Mouse (Mus musculus): Measurements from ENCODE around the gene Sh2d4b. TPM values are rescaled to one million over a fixed set of nuclear protein-coding genes. Genes with fewer than 3 reads are reported as not detected.

Gene Sh2d4b
- total RNA-seq (2022) = 1 to 10 TPM in 1 of 4 experiments, under 1 TPM in 3; 0.24 to 1.2 (median 0.31) TPM

DNA sequence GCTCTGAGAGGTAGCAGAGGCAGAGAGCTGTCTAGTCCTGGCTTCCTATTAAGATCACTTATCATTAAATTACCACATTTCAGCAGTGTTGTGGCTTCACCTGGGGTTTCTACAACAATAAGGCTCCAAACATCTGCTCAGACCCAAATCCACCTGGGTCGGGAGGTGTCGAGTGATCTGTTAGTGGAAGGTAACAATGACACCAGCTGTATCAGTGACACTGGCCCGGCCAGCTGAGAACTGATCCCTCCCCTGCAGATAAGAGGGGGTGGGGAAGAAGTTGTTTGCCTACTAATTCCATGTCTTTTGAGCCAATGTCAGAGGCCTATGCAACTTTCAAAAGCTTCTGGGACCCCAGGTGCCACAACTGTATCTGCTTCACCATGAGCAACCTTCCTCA is at the start of gene Sh2d4b:
Gene Sh2d4b, minus strand, starts transcription at position 71 of the 400 bp plus-strand sequence.
- DNase-seq (ENCODE audit: low spot score in 2 of 2) = no peak

DNA sequence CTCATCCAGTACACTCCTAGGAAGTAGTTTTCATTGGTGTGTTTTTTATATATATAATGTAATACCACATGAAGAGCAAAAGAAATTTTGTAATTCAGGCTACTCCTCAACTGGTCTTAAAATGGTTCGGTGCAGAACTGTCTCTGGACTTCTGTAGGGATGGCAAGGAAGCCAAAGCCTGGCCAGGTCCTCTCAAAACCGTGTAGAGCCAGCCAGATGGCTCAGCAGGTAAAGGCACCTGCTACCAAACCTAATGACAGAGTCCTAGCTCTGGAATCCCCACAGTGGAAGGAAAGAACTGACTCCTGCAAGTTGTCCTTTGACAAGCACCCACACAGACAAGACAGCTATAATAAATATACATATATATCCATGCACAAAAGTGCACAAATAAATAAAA is 49.4 kb upstream of the Sh2d4b start:
- no peak for DNase-seq (ENCODE audit: low spot score in 2 of 2)

DNA sequence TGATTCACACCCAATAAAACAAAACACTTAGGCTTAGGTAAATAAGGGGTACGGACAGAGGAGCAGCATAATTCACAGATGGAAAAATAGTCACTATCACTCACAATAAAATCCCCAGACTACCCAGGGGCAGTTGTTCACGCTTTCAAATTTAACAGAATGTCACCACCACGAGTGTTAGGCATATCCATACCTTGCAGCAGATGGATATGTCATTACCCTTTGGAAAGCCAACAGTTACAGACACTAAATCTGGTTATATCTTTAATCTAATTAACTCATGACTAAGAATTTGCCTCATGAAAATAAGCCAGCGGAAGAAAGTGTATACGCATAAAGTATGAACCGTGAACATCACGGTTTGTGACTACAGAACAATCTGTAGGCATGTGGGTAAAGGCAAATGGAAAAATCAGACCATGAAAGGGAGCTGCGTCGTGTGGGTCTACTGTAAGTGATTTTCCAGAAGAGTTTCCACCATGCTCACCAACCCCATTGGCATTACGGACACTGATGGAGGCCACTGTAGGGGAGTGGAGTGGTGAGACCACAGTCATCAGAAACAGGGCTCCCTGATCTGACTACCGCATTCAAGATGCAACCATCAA is 45.4 kb upstream of the Sh2d4b start:
- DNase-seq (ENCODE audit: low spot score in 2 of 2) = no peak

DNA sequence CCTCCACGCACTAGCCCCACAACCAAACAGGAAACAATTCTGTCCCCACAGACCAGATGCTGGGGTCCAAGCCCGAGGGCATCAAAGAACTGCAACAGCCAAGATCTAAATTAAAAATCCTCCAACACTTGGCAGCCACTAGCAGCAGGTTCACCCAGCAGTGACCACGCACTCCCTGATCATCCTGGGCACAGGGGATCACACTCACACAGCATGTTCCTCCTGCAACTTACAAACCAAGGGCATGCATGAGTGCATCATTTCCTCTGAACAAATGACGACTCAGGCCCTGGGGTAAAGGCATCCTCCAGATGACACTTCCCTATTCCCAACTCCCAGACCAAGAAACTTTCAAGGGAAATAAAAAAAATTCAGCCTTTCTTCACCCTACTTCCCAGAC is 44.0 kb upstream of the Sh2d4b start:
- DNase-seq (ENCODE audit: low spot score in 2 of 2) = no peak

DNA sequence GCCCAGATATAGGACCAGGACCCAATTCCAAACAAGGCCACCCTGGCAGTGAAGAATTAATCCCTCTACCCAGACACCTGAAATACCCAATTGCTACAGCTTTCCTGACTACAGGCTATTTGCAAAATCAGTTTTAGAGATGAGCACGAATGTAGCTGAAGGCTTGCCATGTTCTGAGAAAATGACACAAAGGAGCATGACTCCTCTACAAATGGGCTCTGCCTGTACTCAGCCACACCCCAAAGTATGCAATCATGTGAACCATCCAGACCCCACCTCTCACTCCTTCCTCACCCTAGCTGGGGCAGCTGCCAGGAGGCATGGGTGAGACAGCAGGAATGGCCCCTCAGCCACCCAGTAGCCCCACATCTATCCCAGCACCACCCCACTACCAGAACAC is 42.4 kb upstream of the Sh2d4b start:
- DNase-seq (ENCODE audit: low spot score in 2 of 2) = no peak

DNA sequence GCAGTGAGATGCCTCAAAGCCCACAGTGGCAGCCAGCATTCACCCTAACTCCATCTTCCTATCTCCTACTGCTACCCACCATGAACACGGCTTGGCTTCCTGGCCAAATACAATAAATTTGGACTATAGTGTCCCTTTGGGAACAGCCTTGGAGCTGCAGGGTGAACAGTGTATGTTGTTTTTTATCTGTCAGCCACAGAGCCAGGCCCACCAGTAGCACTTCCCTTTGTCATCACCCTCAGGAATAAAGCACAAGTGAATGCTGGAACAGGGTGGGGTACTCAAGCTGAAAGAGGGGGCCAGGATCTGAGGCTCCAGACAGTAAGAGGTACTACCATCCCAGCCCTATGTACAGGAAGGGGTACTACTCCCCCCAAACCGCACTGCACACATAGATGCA is 42.0 kb upstream of the Sh2d4b start:
- no peak for DNase-seq (ENCODE audit: low spot score in 2 of 2)

DNA sequence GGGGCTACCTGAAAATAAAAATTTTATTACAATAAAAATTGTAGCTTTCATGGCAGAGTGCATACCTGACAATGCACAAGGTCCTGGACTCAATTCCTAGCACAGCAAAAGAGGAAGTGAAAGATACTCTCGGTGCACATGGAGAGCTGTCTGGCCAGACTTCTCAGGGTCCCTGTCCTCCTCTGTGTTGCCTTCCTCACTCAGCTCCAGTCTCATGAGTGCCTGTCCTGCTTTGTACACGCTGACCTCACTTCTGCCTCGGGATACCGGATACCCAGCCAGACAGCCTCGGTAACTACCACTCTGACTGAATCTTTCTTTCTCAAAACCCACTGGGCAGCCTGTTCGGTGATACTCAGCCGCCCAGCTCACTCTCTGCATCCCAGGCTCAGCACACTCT is 40.3 kb upstream of the Sh2d4b start:
- no peak for DNase-seq (ENCODE audit: low spot score in 2 of 2)

DNA sequence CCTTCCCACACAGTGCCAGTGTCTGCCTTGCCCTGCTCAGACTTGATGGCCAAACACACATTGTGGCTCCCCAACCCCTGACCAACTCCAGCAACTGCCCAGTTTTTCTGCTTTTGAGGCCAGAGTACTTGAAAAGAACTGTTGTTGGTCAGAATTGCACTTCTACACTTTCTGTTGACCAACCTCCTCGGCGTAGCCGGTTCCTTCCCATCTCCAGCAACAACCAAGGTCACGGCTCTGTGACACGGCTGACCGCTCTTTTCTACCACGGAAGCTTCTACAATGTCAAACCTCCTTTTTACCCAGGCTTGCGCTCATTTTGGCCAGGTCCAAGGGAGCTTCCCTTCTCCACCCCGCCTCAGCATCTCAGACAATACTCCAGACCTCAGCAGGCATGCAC is 39.2 kb upstream of the Sh2d4b start:
- DNase-seq (ENCODE audit: low spot score in 2 of 2) = no peak

DNA sequence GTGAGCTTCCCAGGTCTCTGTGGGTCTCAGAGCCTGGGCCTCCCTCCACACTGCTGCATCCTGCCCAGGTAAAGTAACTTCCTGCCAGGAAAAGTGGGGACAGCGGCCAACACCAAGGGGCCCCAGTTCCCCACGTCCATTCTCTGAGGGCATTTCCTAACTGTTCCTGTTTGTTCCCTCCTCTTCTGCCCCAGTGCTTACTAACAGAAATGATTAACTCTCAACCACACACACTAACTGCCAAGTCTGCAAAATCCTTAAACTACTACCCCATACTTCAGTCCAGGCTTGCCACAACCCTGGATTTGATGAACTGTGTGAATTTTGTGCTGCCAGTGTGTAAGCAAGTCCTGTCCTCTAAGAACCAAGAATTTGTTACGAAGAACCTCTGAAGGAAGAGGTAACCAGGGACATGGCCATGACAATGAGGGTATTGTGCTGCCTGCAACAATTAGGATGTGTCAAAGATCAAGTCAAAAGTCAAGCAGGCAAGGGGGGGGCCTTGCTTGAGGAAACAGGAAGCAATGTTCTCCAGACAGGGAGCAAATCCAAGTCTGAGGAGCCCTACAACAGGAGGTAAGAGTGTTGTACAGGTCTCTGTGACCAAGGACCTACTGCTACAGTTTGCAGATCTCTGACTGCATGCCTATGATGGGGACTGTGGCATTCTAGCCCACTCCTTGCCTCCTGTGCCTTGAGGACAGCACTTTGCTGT is 38.2 kb upstream of the Sh2d4b start:
- DNase-seq (ENCODE audit: low spot score in 2 of 2) = no peak

DNA sequence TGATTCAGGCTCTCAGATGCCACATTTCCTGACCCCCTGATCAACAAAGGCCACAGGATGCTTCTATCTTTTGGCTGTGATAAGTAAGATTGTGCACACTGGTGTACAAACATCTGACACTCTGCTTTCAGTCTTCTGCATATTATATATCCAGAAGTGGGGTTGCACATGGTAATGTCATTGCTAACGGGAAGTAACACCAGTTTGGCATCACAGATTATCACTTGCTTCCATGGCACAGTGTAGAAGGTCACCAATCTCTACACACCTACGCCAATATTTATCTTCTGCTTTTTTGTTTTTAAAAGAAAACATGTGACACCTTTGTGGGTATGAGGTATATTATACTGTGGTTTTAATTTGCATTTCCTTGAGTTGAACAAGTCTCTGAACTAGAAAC is 36.9 kb upstream of the Sh2d4b start:
- no peak for DNase-seq (ENCODE audit: low spot score in 2 of 2)

DNA sequence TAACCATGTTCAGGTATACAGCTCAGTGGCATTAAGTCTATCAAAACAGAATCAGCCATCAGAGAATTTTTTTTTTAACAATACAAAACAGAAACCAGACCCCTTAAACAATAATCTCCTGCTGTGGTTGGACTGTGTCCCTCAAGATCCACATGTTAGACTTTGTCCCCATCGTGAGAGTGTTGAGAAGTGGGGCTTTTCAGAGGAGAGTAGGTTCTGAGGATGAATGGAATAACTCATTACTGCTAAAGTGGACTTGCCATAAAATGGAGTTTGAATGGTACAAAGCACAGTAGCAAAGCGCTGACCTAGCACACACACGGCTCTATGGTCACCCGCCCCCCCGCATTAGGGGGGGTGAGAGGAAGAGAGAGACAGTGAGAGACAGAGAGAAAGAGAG is 35.8 kb upstream of the Sh2d4b start:
- DNase-seq (ENCODE audit: low spot score in 2 of 2) = no peak

DNA sequence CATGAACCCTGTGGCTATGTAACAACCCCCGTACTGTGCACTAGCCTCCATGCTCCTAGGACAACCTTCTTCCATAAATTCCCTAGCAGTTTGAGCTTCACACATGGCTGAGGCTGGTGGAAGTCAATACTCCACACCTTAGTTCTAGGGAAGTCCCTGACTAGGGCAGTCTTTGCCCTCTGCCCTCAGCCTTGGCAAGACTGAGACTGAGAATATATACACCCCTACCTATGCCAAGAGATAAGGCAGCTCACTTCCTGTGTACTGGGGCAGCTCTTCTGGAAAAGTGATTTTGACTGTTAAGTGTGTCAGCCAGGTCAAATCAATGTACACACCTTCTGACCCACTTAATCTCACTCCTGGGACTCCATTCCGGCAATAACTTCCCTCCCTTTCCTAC is 34.0 kb upstream of the Sh2d4b start:
- DNase-seq (ENCODE audit: low spot score in 2 of 2) = no peak

DNA sequence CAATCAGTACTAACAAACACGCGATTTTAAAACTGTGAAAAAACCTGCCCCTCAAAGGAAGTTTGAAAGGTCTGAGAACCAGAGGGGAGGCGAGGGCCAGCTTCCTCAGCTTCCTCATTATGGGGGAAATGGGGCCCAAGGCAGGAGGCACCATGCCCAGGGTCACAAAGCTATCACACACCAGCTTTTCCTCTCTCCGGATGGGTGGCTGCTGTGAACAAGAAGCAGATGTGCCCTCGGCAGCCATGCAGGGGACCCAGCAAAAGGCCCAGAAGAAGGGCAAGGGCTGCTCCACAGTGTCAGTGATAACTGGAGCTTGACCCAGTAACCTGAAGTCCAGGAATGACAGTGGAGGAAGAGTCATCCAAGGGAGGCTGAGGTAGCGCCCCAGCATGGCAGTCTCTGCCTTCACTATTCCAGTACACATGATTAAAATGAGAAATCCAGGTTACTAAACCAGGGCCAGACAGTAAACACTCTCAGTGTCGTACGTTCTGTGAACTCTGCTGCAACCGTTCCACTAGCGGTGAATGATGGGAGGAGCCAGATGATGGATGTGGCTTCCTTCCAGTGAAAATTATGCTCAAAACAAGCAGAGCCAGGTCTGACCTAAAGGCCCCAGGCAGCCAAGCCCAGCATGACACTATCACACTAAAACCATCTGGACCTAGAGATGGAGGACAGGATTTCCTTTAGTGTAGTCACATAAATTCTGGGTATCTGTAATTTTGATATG is 31.5 kb upstream of the Sh2d4b start:
- DNase-seq (ENCODE audit: low spot score in 2 of 2) = no peak

DNA sequence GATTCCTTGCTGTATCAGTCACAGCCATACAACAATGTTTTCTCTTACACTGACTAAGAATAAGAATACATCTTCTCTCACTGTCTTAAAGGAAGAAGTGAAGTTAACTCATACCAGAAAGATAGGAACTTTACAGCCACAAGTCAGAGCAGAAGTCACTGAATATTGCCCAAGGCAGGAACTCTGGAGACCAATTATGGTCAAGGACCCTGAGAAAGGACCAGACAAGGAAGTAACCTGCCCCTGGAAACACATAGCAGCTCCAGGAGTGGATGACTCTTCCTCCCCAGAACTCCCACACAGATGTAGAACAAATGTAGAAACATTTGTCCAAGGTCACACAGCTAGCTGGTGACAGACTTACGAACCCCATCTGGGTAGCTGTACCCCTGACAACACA is 28.2 kb upstream of the Sh2d4b start:
- DNase-seq (ENCODE audit: low spot score in 2 of 2) = no peak

DNA sequence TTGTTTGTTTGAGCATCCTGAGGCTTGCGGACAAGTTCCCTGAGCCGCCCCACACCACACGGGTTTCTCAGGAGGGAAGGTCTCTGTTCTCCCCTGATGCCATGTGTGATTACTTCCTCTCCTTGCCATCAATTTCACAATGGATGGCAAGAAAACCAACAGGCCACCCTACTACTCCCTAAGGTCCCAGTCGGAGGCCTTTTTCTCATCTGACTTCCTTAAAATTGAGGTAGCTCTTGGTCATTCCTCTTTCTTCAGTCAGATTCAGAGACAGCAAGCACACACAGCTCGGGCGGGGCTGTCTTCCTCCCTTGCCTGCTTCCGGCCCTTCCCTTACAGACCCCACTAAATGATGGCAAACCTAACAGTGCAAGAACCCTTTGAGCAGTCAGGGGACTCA is 26.5 kb upstream of the Sh2d4b start:
- DNase-seq (ENCODE audit: low spot score in 2 of 2) = no peak

DNA sequence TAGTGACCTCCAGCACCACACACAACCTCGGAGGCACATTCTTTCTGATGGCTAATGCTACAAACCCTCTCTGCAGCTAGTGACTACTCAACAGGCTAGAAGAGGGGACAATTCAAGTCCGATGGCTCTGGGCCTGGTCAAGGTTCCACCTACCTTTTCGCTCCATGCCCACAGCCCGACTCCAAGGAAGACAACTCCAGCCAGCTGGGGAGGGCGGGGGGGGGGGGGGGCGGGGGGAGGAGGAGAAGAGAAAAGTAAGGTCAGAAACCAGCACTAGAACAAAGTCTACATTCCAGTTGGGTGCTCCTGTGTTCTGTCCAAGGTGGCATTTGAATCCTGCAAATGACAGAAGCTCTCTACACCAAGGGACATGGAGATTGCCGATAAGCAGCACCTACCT is 25.4 kb upstream of the Sh2d4b start:
- DNase-seq (ENCODE audit: low spot score in 2 of 2) = no peak

DNA sequence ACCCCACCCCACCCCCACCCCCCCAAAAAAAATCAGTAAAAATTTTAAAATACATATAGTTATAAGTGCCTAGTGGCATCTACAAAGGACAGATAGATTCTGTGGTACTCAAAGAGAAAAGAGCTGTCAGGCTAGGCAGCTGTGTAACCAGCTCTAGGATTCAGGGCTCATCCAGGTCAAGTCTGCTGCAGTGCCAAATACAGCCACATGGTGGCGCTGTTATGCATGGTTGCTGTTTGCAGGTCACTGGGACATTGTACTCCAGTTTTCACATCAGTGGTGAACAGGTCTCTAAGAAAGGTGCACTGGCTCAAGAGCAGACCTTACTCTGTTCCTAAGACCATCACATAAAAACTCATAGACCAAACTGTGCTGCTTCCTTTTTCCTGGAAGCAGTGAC is 24.6 kb upstream of the Sh2d4b start:
- DNase-seq (ENCODE audit: low spot score in 2 of 2) = peak; percentile 86 to 89

DNA sequence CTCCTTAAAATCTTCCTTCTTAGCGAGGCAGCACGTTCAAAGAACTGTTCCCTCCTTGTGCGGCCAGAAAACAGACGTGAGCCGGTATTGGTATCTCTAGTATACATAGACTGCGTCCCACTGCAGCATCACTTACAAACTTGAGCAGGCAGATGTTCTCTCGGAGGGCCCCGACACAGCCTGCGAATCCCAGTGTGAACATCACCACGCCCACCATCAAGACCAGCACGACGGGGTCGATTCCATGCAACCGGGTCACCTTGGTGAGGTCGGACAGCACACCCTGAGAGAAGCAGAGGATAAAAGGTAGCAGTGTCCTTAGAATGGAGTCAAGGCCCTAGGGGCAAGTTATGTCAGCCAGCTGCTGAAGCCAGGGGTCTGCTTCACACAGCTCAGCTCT is 23.6 kb upstream of the Sh2d4b start:
- no peak for DNase-seq (ENCODE audit: low spot score in 2 of 2)

DNA sequence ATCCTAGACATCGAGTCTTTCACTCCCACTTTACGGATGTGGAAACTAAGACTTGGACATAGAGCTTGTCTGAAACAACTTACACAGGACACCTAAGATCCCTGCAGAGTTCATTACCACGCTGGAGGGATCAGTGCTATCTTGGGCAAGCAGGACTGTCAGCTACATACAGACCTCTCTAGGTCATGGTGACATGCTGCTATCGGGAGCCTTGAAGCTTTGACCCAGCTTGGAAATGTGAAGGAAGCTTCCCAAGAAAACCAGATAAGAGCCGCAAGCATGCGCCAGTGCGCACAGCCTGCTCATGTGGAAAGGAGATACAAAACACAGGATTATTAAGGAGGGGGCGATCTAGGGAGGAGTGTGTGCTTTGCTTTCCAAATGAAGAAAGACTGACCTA is 22.8 kb upstream of the Sh2d4b start:
- no peak for DNase-seq (ENCODE audit: low spot score in 2 of 2)

DNA sequence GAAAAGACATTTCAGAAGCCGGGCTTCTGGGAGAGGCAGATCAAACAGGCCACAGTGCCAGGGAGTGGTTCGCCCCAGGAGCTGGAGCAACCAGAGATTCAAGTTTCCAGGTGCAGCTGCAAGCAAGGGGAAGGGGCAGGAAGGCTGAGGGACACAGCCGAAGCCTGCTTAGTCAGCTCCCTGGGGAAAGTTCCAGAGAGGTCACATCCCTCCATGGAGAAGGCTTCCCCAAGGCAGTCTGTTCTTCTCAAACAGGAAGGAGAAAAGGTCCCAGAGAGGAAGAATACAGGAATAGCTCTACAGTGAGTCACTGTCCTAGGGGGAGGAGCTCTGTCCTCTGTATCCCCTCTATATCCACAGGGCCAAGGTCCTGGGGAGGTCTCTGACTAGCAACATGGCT is 21.6 kb upstream of the Sh2d4b start:
- no peak for DNase-seq (ENCODE audit: low spot score in 2 of 2)

DNA sequence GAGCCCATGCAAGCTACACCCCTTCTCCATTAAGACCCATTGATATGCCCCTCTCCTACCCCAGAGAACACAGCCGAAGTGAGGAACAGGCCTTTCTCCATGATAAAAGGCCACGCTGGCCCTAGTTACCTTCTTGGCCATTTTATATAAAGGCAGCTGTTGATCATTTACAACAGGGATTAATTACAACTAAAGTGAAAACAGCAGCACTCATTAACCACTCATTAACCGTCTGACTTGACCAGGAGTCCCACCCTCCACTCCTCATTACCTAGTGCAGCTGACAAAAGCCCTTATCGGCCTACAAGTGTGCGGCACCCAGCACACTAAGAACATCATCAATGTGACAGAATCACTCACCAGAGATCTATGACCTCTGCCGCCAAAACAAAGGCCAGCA is 20.6 kb upstream of the Sh2d4b start:
- DNase-seq (ENCODE audit: low spot score in 2 of 2) = no peak

DNA sequence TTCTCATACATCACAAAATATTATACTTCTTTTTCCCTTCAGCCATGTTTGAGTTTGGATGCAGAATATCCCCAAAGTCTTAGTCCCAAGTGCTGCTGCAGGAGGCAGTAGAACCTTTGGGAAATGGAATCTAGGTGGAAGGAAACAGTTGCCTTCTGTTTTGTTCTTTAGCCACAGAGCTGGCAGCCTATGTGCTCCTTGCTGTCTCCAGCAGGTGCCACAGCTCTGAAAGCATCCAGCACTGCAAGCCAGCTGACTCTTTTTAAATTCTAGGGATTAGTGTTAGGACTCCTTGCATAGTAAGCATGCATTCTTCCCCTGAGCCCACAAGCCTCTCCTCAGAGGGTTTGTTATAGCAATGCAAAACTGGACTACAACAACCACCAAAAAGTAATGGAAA is 18.5 kb upstream of the Sh2d4b start:
- DNase-seq (ENCODE audit: low spot score in 2 of 2) = no peak

DNA sequence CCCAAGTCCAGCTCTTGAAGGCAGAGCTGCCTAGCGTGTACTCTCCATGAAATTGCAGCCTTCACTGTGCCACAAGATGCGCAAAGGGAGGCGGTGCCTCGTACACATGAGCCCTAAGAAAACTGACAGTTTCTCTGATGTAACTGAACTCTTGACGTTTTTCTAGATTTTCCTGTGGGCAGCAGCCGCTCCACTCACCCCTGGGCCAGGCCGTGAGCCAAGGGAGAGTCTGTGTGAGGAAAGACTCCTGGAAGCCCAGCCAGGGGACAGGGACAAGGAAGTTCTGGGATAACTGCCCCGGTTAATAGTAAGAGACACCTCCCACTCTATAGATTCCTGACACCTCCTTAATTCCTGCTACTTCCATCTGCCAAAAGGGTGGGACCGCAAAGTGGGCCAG is 15.7 kb upstream of the Sh2d4b start:
- DNase-seq (ENCODE audit: low spot score in 2 of 2) = no peak
